Mouse (Mus musculus): ENCODE measurements around the gene Tmem97. TPM values are rescaled to one million over a fixed set of nuclear protein-coding genes. Genes with fewer than 3 reads are reported as not detected.
A peak's percentile ranks its signal among the peaks of the same experiment; 100 is the strongest.

The Tmem97 gene
- polyA plus RNA-seq, 1 experiment from 2014 or later = 41.7 TPM

GRCm38 (mm10) chr11:78560447-78560846 lies 9.9 kb upstream of the Tmem97 start:
- Histone ChIP-seq H3K9ac (ENCODE audit: low read depth, low read length) (no peak overlapping the region), H3K27ac (ENCODE audit: low read length) (no peak overlapping the region), H3K4me3 (ENCODE audit: low read depth, low read length) (no peak overlapping the region), H3K27me3 (ENCODE audit: control insufficient read depth, insufficient read depth, low read depth, low read length) (no peaks in the 10 kb centered on the region), H3K9me3 (replicated peaks; ENCODE audit: control insufficient read depth, low read length, poor library complexity, severe bottlenecking) (no peaks in the 10 kb centered on the region), H3K36me3 (ENCODE audit: control insufficient read depth, insufficient read depth, low read length) (no peaks in the 10 kb centered on the region), H3K4me2 (ENCODE audit: low read length) (no peak overlapping the region), H3K4me1 (ENCODE audit: control insufficient read depth, insufficient read depth, low read length) (no peaks in the 10 kb centered on the region)
- 20% methylated on average over 4 of the region's 4 CpGs for WGBS
- peak; percentile 66; the same call in 1 of the 2 replicates for ATAC-seq

- H3K27me3 ChIP-seq (ENCODE audit: control insufficient read depth, insufficient read depth, low read depth, low read length) = no peaks in the 10 kb centered on the region
- H3K4me1 ChIP-seq (ENCODE audit: control insufficient read depth, insufficient read depth, low read length) = no peaks in the 10 kb centered on the region
- ATAC-seq = no peak
- no peaks in the 10 kb centered on the region for H3K9me3 ChIP-seq (replicated peaks; ENCODE audit: control insufficient read depth, low read length, poor library complexity, severe bottlenecking)
- no peak overlapping the region for H3K4me2 ChIP-seq (ENCODE audit: low read length)
- H3K4me3 ChIP-seq (ENCODE audit: low read depth, low read length) = no peak overlapping the region
- H3K27ac ChIP-seq (ENCODE audit: low read length) = no peak overlapping the region
- WGBS = 61% methylated on average over 8 of the region's 8 CpGs
- no peaks in the 10 kb centered on the region for H3K36me3 ChIP-seq (ENCODE audit: control insufficient read depth, insufficient read depth, low read length)
- no peak overlapping the region for H3K9ac ChIP-seq (ENCODE audit: low read depth, low read length)
These were observed 6.7 kb upstream of the Tmem97 start for GRCm38 (mm10) chr11:78557241-78557640.

- no peak for ATAC-seq
- Histone ChIP-seq H3K4me2 (ENCODE audit: low read length) (no peak overlapping the region), H3K4me1 (ENCODE audit: control insufficient read depth, insufficient read depth, low read length) (0 out of 2 replicates have a peak, but pooled peaks cover 2% of the 10 kb centered on the region), H3K27ac (ENCODE audit: low read length) (no peak overlapping the region), H3K4me3 (ENCODE audit: low read depth, low read length) (no peak overlapping the region), H3K9ac (ENCODE audit: low read depth, low read length) (no peak overlapping the region), H3K27me3 (ENCODE audit: control insufficient read depth, insufficient read depth, low read depth, low read length) (no peaks in the 10 kb centered on the region), H3K36me3 (ENCODE audit: control insufficient read depth, insufficient read depth, low read length) (no peaks in the 10 kb centered on the region), H3K9me3 (replicated peaks; ENCODE audit: control insufficient read depth, low read length, poor library complexity, severe bottlenecking) (no peaks in the 10 kb centered on the region)
- 84% methylated on average over 4 of the region's 4 CpGs for WGBS
These were observed 5.5 kb upstream of the Tmem97 start for GRCm38 (mm10) chr11:78556070-78556469.

GRCm38 (mm10) chr11:78555623-78556022 lies 5.0 kb upstream of the Tmem97 start:
- H3K27ac ChIP-seq (ENCODE audit: low read length) = no peak overlapping the region
- no peaks in the 10 kb centered on the region for H3K27me3 ChIP-seq (ENCODE audit: control insufficient read depth, insufficient read depth, low read depth, low read length)
- 89% methylated on average over 3 of the region's 3 CpGs for WGBS
- ATAC-seq = no peak
- 0 out of 2 replicates have a peak, but pooled peaks cover 3% of the 10 kb centered on the region for H3K4me1 ChIP-seq (ENCODE audit: control insufficient read depth, insufficient read depth, low read length)
- H3K9me3 ChIP-seq (replicated peaks; ENCODE audit: control insufficient read depth, low read length, poor library complexity, severe bottlenecking) = no peaks in the 10 kb centered on the region
- no peak overlapping the region for H3K9ac ChIP-seq (ENCODE audit: low read depth, low read length)
- no peaks in the 10 kb centered on the region for H3K36me3 ChIP-seq (ENCODE audit: control insufficient read depth, insufficient read depth, low read length)
- H3K4me2 ChIP-seq (ENCODE audit: low read length) = no peak overlapping the region
- H3K4me3 ChIP-seq (ENCODE audit: low read depth, low read length) = no peak overlapping the region

GRCm38 (mm10) chr11:78551059-78551398 lies 452 bp upstream of the Tmem97 start:
- Histone ChIP-seq H3K4me1 (ENCODE audit: control insufficient read depth, insufficient read depth, low read length) (peaks cover 16% of the 10 kb centered on the region), H3K27ac (ENCODE audit: low read length) (peak overlapping the region; percentile 92), H3K4me3 (ENCODE audit: low read depth, low read length) (peak overlapping the region; percentile 53), H3K9ac (ENCODE audit: low read depth, low read length) (peak overlapping the region; percentile 76), H3K9me3 (replicated peaks; ENCODE audit: control insufficient read depth, low read length, poor library complexity, severe bottlenecking) (no peaks in the 10 kb centered on the region), H3K27me3 (ENCODE audit: control insufficient read depth, insufficient read depth, low read depth, low read length) (no peaks in the 10 kb centered on the region), H3K4me2 (ENCODE audit: low read length) (peak overlapping the region; percentile 84), H3K36me3 (ENCODE audit: control insufficient read depth, insufficient read depth, low read length) (no peaks in the 10 kb centered on the region)
- ATAC-seq = peak; percentile 49
- WGBS = 33% methylated on average over 6 of the region's 6 CpGs

GRCm38 (mm10) chr11:78549491-78549987 lies 1.0 kb downstream of the Tmem97 start:
- no peaks in the 10 kb centered on the region for H3K9me3 ChIP-seq (replicated peaks; ENCODE audit: control insufficient read depth, low read length, poor library complexity, severe bottlenecking)
- peak overlapping the region; percentile 53 for H3K4me3 ChIP-seq (ENCODE audit: low read depth, low read length)
- peaks cover 16% of the 10 kb centered on the region for H3K4me1 ChIP-seq (ENCODE audit: control insufficient read depth, insufficient read depth, low read length)
- WGBS = 10% methylated on average over 5 of the region's 5 CpGs
- H3K27ac ChIP-seq (ENCODE audit: low read length) = no peak overlapping the region
- no peaks in the 10 kb centered on the region for H3K36me3 ChIP-seq (ENCODE audit: control insufficient read depth, insufficient read depth, low read length)
- H3K4me2 ChIP-seq (ENCODE audit: low read length) = peak overlapping the region; percentile 80
- ATAC-seq = no peak
- H3K9ac ChIP-seq (ENCODE audit: low read depth, low read length) = peak overlapping the region; percentile 62; the same call in 1 of the 2 replicates
- no peaks in the 10 kb centered on the region for H3K27me3 ChIP-seq (ENCODE audit: control insufficient read depth, insufficient read depth, low read depth, low read length)

GRCm38 (mm10) chr11:78547718-78548460 lies 2.7 kb downstream of the Tmem97 start:
- Histone ChIP-seq H3K27ac (ENCODE audit: low read length) (no peak overlapping the region), H3K9ac (ENCODE audit: low read depth, low read length) (no peak overlapping the region), H3K4me3 (ENCODE audit: low read depth, low read length) (no peak overlapping the region), H3K9me3 (replicated peaks; ENCODE audit: control insufficient read depth, low read length, poor library complexity, severe bottlenecking) (no peaks in the 10 kb centered on the region), H3K4me2 (ENCODE audit: low read length) (no peak overlapping the region), H3K36me3 (ENCODE audit: control insufficient read depth, insufficient read depth, low read length) (peaks cover 2% of the 10 kb centered on the region; the same call in 1 of the 2 replicates), H3K27me3 (ENCODE audit: control insufficient read depth, insufficient read depth, low read depth, low read length) (no peaks in the 10 kb centered on the region), H3K4me1 (ENCODE audit: control insufficient read depth, insufficient read depth, low read length) (peaks cover 16% of the 10 kb centered on the region)
- 92% methylated on average over 2 of the region's 2 CpGs for WGBS
- no peak for ATAC-seq

- no peaks in the 10 kb centered on the region for H3K9me3 ChIP-seq (replicated peaks; ENCODE audit: control insufficient read depth, low read length, poor library complexity, severe bottlenecking)
- peaks cover 12% of the 10 kb centered on the region for H3K36me3 ChIP-seq (ENCODE audit: control insufficient read depth, insufficient read depth, low read length)
- 76% methylated on average over 8 of the region's 8 CpGs for WGBS
- H3K27me3 ChIP-seq (ENCODE audit: control insufficient read depth, insufficient read depth, low read depth, low read length) = no peaks in the 10 kb centered on the region
- no peak for ATAC-seq
- H3K9ac ChIP-seq (ENCODE audit: low read depth, low read length) = no peak overlapping the region
- no peak overlapping the region for H3K4me3 ChIP-seq (ENCODE audit: low read depth, low read length)
- no peak overlapping the region for H3K27ac ChIP-seq (ENCODE audit: low read length)
- no peak overlapping the region for H3K4me2 ChIP-seq (ENCODE audit: low read length)
- peaks cover 13% of the 10 kb centered on the region for H3K4me1 ChIP-seq (ENCODE audit: control insufficient read depth, insufficient read depth, low read length)
These were observed 5.4 kb downstream of the Tmem97 start for GRCm38 (mm10) chr11:78545181-78545580.

GRCm38 (mm10) chr11:78544449-78545111 lies 6.0 kb downstream of the Tmem97 start:
- Histone ChIP-seq H3K9ac (ENCODE audit: low read depth, low read length) (no peak overlapping the region), H3K36me3 (ENCODE audit: control insufficient read depth, insufficient read depth, low read length) (peaks cover 16% of the 10 kb centered on the region), H3K4me2 (ENCODE audit: low read length) (no peak overlapping the region), H3K4me1 (ENCODE audit: control insufficient read depth, insufficient read depth, low read length) (peaks cover 10% of the 10 kb centered on the region), H3K27ac (ENCODE audit: low read length) (no peak overlapping the region), H3K27me3 (ENCODE audit: control insufficient read depth, insufficient read depth, low read depth, low read length) (no peaks in the 10 kb centered on the region), H3K4me3 (ENCODE audit: low read depth, low read length) (no peak overlapping the region), H3K9me3 (replicated peaks; ENCODE audit: control insufficient read depth, low read length, poor library complexity, severe bottlenecking) (no peaks in the 10 kb centered on the region)
- 97% methylated on average over 7 of the region's 7 CpGs for WGBS
- no peak for ATAC-seq
